Mouse (Mus musculus): Measurements from ENCODE around the gene Mrpl37. TPM values are rescaled to one million over a fixed set of nuclear protein-coding genes. Genes with fewer than 3 reads are reported as not detected.

The Mrpl37 gene
- polyA plus RNA-seq, 2 experiments, result 104 to 105 TPM

DNA sequence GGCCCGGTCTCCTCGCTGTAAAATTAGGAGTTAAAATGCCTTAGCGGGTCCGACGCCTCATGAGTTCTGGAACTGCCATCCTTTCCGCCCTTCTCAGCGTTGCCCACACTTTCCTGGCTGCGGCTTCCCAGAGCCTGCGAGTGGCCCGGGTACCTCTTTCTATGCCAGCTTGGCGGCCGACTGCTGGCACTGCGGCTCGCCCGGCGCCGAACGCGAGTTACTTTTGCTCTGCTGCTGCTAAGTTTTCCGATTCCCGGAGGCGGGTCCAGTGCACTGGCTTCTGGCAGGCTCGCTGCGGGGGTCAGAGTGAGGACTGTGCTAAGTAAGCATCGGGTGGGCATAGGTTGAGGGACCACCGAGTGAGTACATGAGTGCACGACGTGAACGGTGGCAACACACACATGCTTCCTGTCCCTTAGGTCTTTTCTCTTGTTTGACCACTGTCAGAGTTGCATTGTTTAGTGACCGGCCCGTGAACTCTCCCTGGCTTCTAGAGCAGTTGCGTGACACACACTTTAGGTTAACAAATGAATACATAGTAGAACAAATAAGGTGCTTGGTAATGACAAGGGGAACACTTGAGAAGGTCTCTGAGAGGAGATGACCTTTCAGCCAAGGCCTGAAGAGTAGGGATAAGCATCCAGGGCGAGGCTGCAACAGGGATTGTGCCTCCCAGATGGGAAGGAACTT lies 628 bp upstream of the Mrpl37 start:
- Histone ChIP-seq H3K4me3 (replicated peaks; ENCODE audit: low read length) (peak overlapping the region; percentile 89), H3K9me3 (ENCODE audit: control insufficient read depth, low read length) (no peaks in the 10 kb centered on the region), H3K9ac (ENCODE audit: low read depth, low read length, severe bottlenecking) (peak overlapping the region; percentile 59), H3K27ac (replicated peaks; ENCODE audit: low read depth, low read length) (no peak overlapping the region), H3K4me1 (ENCODE audit: control insufficient read depth, insufficient read depth, low read length) (peaks cover 5% of the 10 kb centered on the region; the same call in 1 of the 2 replicates), H3K4me2 (replicated peaks; ENCODE audit: low read depth, low read length, severe bottlenecking) (peak overlapping the region; percentile 96), H3K36me3 (ENCODE audit: control insufficient read depth, insufficient read depth, low read length) (peaks cover 24% of the 10 kb centered on the region), H3K27me3 (ENCODE audit: control insufficient read depth, insufficient read depth, low read length) (no peaks in the 10 kb centered on the region)
- no peak for TF ChIP-seq POLR2A (IDR thresholded peaks at IDR 0.05; ENCODE audit: borderline replicate concordance, extremely low read depth, insufficient read depth, insufficient read length)
- WGBS, result 8% methylated on average over 31 of the region's 33 CpGs
- DNase-seq (ENCODE audit: low spot score) (no peak), ATAC-seq (ENCODE audit: low FRiP score, low read depth) (peak; percentile 28)

DNA sequence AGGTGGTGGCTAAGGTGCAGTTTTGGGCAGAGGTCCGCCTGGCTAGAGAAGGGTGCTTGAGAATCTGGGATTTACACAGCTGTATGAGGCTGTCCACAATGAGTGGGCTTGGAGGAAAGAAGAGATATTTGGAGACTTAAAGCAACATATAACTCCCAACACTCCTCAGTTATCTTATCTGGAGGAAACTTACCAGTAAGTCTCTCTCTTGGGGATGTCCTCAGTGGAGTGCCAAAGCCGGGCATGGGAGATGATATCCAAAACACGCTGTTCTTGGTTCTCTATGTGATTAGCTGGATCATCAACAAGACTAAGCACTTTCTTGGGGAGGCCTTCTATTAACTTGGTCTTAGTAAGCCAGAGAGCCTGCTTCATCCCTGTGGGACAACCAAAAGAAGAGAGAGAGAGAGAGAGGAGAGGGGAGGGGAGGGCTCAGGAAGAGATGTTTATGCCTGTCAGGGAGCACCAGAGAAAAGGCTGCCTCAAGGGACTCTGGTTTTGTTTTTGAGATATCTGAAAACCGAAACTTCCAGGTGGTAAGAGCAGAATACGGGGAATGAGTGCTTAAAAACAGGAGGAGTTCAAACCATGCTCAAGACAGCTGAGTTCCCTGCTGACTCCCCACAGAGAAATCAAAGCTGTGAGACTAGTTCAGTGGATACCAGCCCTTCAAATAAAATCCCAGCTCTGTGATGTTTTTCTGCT lies 2.1 kb downstream of the Mrpl37 start:
- ATAC-seq (ENCODE audit: low FRiP score, low read depth) (no peak), DNase-seq (ENCODE audit: low spot score) (no peak)
- Histone ChIP-seq H3K36me3 (ENCODE audit: control insufficient read depth, insufficient read depth, low read length) (peaks cover 43% of the 10 kb centered on the region), H3K4me2 (replicated peaks; ENCODE audit: low read depth, low read length, severe bottlenecking) (no peak overlapping the region), H3K9ac (ENCODE audit: low read depth, low read length, severe bottlenecking) (no peak overlapping the region), H3K4me1 (ENCODE audit: control insufficient read depth, insufficient read depth, low read length) (peaks cover 5% of the 10 kb centered on the region; the same call in 1 of the 2 replicates), H3K4me3 (replicated peaks; ENCODE audit: low read length) (no peak overlapping the region), H3K27ac (replicated peaks; ENCODE audit: low read depth, low read length) (no peak overlapping the region), H3K9me3 (ENCODE audit: control insufficient read depth, low read length) (no peaks in the 10 kb centered on the region), H3K27me3 (ENCODE audit: control insufficient read depth, insufficient read depth, low read length) (no peaks in the 10 kb centered on the region)
- 76% methylated on average over 5 of the region's 5 CpGs for WGBS
- TF ChIP-seq POLR2A (IDR thresholded peaks at IDR 0.05; ENCODE audit: borderline replicate concordance, extremely low read depth, insufficient read depth, insufficient read length), result no peak

DNA sequence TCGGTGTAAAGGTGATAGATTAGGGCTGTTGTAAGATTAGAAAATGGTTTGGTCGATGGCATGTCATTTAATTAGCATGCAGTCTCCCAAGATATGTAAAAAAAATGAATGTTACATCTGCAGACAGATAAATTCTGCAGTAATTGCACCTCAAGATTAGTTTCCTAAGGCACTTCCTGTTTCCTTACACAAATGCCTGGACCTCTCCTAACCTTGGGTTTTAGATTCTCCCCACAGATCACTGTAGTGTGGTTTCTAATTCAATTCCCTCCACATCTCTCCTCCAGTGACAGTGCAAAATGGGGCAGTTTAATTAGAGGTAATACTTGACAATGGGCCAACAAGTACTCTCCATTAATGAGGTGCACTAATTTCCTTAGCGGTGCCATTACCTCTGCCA lies 3.5 kb downstream of the Mrpl37 start:
- Histone ChIP-seq H3K9ac (ENCODE audit: low read depth, low read length, severe bottlenecking) (no peak overlapping the region), H3K36me3 (ENCODE audit: control insufficient read depth, insufficient read depth, low read length) (peaks cover 55% of the 10 kb centered on the region), H3K9me3 (ENCODE audit: control insufficient read depth, low read length) (no peaks in the 10 kb centered on the region), H3K27me3 (ENCODE audit: control insufficient read depth, insufficient read depth, low read length) (no peaks in the 10 kb centered on the region), H3K27ac (replicated peaks; ENCODE audit: low read depth, low read length) (no peak overlapping the region), H3K4me3 (replicated peaks; ENCODE audit: low read length) (no peak overlapping the region), H3K4me1 (ENCODE audit: control insufficient read depth, insufficient read depth, low read length) (peaks cover 5% of the 10 kb centered on the region; the same call in 1 of the 2 replicates), H3K4me2 (replicated peaks; ENCODE audit: low read depth, low read length, severe bottlenecking) (no peak overlapping the region)
- no peak for DNase-seq (ENCODE audit: low spot score)
- ATAC-seq (ENCODE audit: low FRiP score, low read depth), result no peak
- 83% methylated on average over 3 of the region's 3 CpGs for WGBS
- TF ChIP-seq POLR2A (IDR thresholded peaks at IDR 0.05; ENCODE audit: borderline replicate concordance, extremely low read depth, insufficient read depth, insufficient read length), result no peak

DNA sequence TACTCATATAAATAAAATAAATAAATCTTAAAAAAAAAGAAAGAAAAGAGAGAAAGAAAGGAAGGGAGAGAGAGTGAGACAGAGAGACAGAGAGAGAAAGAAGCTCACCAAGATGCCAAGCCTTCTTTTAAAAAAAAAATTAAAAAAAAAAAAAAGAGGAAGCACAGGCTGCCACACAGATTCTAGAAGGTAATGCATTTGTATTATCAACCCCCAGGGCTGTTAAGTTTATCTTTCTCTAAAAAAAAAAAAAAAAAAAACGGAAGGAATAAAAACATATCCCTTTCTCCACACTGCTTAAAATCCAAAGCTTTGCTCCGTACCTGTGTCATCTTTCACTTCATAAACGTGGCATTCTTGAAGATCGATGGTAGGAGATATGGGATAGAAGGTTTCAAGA lies 5.1 kb downstream of the Mrpl37 start:
- H3K36me3 ChIP-seq (ENCODE audit: control insufficient read depth, insufficient read depth, low read length), result peaks cover 72% of the 10 kb centered on the region
- no peaks in the 10 kb centered on the region for H3K4me1 ChIP-seq (ENCODE audit: control insufficient read depth, insufficient read depth, low read length)

DNA sequence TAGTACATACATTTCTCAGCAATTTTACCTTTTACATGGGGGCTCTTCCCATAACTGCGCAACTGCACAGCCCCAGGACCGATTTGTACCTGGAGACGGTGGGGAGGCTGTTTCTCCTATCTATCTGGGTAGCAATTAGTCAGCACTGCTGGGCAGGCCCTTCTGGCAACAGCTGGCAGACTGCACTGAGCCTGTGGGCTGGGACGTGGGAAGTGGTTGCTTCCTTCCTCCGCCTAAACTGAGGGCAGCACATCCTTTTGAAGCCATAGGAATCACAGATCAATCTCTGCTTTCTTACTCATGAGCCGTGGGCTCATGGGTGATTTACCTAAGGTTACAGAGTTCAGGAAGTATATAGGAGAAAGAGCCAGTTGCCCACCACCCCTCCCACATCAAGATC lies 7.9 kb downstream of the Mrpl37 start:
- H3K27ac ChIP-seq (replicated peaks; ENCODE audit: low read depth, low read length), result no peak overlapping the region
- H3K4me2 ChIP-seq (replicated peaks; ENCODE audit: low read depth, low read length, severe bottlenecking), result no peak overlapping the region
- H3K36me3 ChIP-seq (ENCODE audit: control insufficient read depth, insufficient read depth, low read length), result peaks cover 68% of the 10 kb centered on the region
- H3K9me3 ChIP-seq (ENCODE audit: control insufficient read depth, low read length), result no peaks in the 10 kb centered on the region
- no peaks in the 10 kb centered on the region for H3K27me3 ChIP-seq (ENCODE audit: control insufficient read depth, insufficient read depth, low read length)
- no peak for ATAC-seq (ENCODE audit: low FRiP score, low read depth)
- no peak overlapping the region for H3K9ac ChIP-seq (ENCODE audit: low read depth, low read length, severe bottlenecking)
- H3K4me3 ChIP-seq (replicated peaks; ENCODE audit: low read length), result no peak overlapping the region
- no peaks in the 10 kb centered on the region for H3K4me1 ChIP-seq (ENCODE audit: control insufficient read depth, insufficient read depth, low read length)
- TF ChIP-seq POLR2A (IDR thresholded peaks at IDR 0.05; ENCODE audit: borderline replicate concordance, extremely low read depth, insufficient read depth, insufficient read length), result no peak
- WGBS, result 76% methylated on average over 6 of the region's 6 CpGs
- DNase-seq (ENCODE audit: low spot score), result no peak

More for the DNA sequence above, 5.1 kb downstream of the Mrpl37 start:
- DNase-seq (ENCODE audit: low spot score) (no peak), ATAC-seq (ENCODE audit: low FRiP score, low read depth) (no peak)
- Histone ChIP-seq H3K9me3 (ENCODE audit: control insufficient read depth, low read length) (no peaks in the 10 kb centered on the region), H3K27ac (replicated peaks; ENCODE audit: low read depth, low read length) (no peak overlapping the region), H3K4me2 (replicated peaks; ENCODE audit: low read depth, low read length, severe bottlenecking) (no peak overlapping the region), H3K27me3 (ENCODE audit: control insufficient read depth, insufficient read depth, low read length) (no peaks in the 10 kb centered on the region), H3K9ac (ENCODE audit: low read depth, low read length, severe bottlenecking) (no peak overlapping the region), H3K4me3 (replicated peaks; ENCODE audit: low read length) (no peak overlapping the region)
- no peak for TF ChIP-seq POLR2A (IDR thresholded peaks at IDR 0.05; ENCODE audit: borderline replicate concordance, extremely low read depth, insufficient read depth, insufficient read length)
- WGBS, result 94% methylated on average over 4 of the region's 4 CpGs
